Mouse (Mus musculus) kidney, embryonic 16.5 days (tissue): ENCODE data around the gene Uqcrq. TPM values are rescaled to one million over a fixed set of nuclear protein-coding genes. Genes with fewer than 3 reads are reported as not detected.
A peak's percentile ranks its signal among the peaks of the same experiment; 100 is the strongest.
"Not testable (repeated sequence)": the region's sequence is repeated elsewhere in the genome, so short reads cannot be mapped to it uniquely, and the experiment has no call there.

Experiments used
- ATAC-seq: fragments of 200-750 bp; cut with Nextera tagmentation; 2 replicates; pipeline ENCODE4 v1.8.0; 2017; ENCODE audit warnings: moderate TSS enrichment; ENCODE audit not compliant: low FRiP score, low TSS enrichment
- H3K27ac ChIP-seq: fragments of 300-500 bp; sonication (generic); 2 replicates; pipeline ENCODE4 v1.5.1; 2014; ENCODE audit warnings: low read length
- H3K27me3 ChIP-seq: fragments of 300-500 bp; sonication (generic); 2 replicates; pipeline ENCODE4 v1.6.1; 2014; ENCODE audit warnings: low read length, control low read depth, mixed read lengths; ENCODE audit not compliant: insufficient read depth
- H3K36me3 ChIP-seq: fragments of 300-500 bp; sonication (generic); 2 replicates; pipeline ENCODE4 v1.6.1; 2014; ENCODE audit warnings: low read length, control low read depth, mixed read lengths; ENCODE audit not compliant: insufficient read depth
- H3K4me1 ChIP-seq: fragments of 300-500 bp; sonication (generic); 2 replicates; pipeline ENCODE4 v1.6.1; 2014; ENCODE audit warnings: low read length, control low read depth, mixed read lengths; ENCODE audit not compliant: insufficient read depth
- H3K4me2 ChIP-seq: fragments of 300-500 bp; sonication (generic); replicated peaks from 2 replicates; pipeline ENCODE4 v1.6.1; 2014; ENCODE audit warnings: low read depth, low read length
- H3K4me3 ChIP-seq: fragments of 300-500 bp; sonication (generic); 2 replicates; pipeline ENCODE4 v1.5.1; 2014; ENCODE audit warnings: mild to moderate bottlenecking, low read length
- H3K9ac ChIP-seq: fragments of 300-500 bp; sonication (generic); replicated peaks from 2 replicates; pipeline ENCODE4 v1.6.1; 2014; ENCODE audit warnings: low read length
- H3K9me3 ChIP-seq: fragments of 300-500 bp; sonication (generic); 2 replicates; pipeline ENCODE4 v1.6.1; 2016; ENCODE audit warnings: low read length, control low read depth
- WGBS: fragments of 180-500 bp; shearing (Covaris S2); extraction: QIAGEN DNeasy Blood & Tissue Kit; methylation state at CpG from one replicate; pipeline ENCODE4 v1.1.7; 2014; 5-methylcytosine and 5-hydroxymethylcytosine counted together
- polyA plus RNA-seq: library from polyadenylated mRNA; unstranded; fragments of >200 nt; fragmentation: Nextera tagmentation; extraction: Ambion mirVana; gene quantifications from 2 replicates; pipeline ENCODE4 v1.2.1, GENCODE M21; 2015

Uqcrq gene
- polyA plus RNA-seq, 1 experiment from 2014 or later = 655 TPM

DNA sequence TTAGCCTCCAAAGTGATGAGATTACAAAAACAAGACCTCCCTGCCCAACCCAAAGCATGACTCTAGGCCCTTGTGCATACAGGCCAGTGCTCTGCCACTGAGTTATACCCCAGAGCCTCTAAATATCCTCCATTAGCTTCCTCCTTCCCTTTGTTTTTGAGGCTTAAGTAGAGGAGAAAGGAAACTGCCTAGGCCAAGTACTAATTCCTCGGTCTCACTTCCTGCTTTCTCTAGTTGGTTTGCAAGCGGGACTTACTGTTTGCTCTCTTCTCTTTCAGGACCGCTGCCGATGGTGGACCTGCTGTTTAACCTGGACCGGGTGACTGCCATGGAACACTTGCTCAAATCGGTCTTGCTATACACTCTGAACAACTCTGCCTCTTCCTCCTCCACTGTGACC is 5.7 kb upstream of the Uqcrq start:
- Histone ChIP-seq H3K4me3 (no peak overlapping the region), H3K27ac (no peak overlapping the region), H3K4me2 (no peak overlapping the region), H3K9ac (no peak overlapping the region), H3K27me3 (no peaks in the 10 kb centered on the region), H3K4me1 (no peaks in the 10 kb centered on the region), H3K9me3 (no peaks in the 10 kb centered on the region), H3K36me3 (no peaks in the 10 kb centered on the region)
- WGBS = 87% methylated on average over 6 of the region's 6 CpGs
- ATAC-seq = no peak

DNA sequence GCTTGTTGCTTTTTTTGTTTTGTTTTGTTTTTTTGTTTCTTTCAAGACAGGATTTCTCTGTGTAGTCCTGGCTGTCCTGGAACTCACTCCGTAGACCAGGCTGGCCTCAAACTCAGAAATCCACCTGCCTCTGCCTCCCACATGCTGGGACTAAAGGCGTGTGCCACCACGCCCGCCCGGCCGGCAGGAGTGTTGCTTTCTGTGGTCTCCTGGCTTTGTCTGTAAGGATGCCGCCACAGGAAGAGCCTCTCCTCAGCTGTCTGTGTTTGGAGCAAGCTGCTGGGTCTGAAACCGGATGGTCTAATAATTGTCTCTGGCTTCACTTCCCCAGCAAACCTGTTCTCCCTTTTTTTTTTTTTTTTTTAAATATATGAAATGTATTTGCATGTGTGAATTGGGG is 4.9 kb upstream of the Uqcrq start:
- WGBS = 83% methylated on average over 8 of the region's 8 CpGs
- H3K4me1 ChIP-seq = no peaks in the 10 kb centered on the region
- no peak for ATAC-seq
- no peak overlapping the region for H3K4me3 ChIP-seq
- H3K9ac ChIP-seq = no peak overlapping the region
- H3K9me3 ChIP-seq = no peaks in the 10 kb centered on the region
- H3K27me3 ChIP-seq = no peaks in the 10 kb centered on the region
- no peak overlapping the region for H3K27ac ChIP-seq
- no peak overlapping the region for H3K4me2 ChIP-seq
- H3K36me3 ChIP-seq = no peaks in the 10 kb centered on the region

DNA sequence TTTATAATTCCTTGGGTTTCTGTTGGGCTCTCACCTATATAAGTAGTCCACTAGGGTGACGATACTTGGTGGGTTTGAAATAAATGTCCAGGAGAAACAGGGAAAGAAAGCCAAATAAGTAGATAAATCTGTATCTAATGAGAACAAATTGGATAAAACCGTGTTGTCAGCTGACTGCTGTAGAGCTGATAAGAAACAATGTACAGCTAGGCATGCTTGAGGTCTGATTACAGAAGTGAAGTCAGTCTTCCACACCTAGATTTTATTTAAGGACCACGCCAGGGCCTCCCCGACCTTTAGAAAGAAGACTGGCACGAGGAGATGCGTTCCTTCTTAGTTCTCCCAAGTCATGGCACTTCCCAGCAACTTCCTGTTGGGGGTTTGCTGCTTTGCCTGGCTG is 2.4 kb upstream of the Uqcrq start:
- WGBS = 57% methylated on average over 6 of the region's 6 CpGs
- Histone ChIP-seq H3K27me3 (no peaks in the 10 kb centered on the region), H3K27ac (no peak overlapping the region), H3K9ac (no peak overlapping the region), H3K9me3 (no peaks in the 10 kb centered on the region), H3K36me3 (peaks cover 8% of the 10 kb centered on the region; the same call in 1 of the 2 replicates), H3K4me2 (no peak overlapping the region), H3K4me3 (no peak overlapping the region), H3K4me1 (peaks cover 8% of the 10 kb centered on the region)
- ATAC-seq = no peak

DNA sequence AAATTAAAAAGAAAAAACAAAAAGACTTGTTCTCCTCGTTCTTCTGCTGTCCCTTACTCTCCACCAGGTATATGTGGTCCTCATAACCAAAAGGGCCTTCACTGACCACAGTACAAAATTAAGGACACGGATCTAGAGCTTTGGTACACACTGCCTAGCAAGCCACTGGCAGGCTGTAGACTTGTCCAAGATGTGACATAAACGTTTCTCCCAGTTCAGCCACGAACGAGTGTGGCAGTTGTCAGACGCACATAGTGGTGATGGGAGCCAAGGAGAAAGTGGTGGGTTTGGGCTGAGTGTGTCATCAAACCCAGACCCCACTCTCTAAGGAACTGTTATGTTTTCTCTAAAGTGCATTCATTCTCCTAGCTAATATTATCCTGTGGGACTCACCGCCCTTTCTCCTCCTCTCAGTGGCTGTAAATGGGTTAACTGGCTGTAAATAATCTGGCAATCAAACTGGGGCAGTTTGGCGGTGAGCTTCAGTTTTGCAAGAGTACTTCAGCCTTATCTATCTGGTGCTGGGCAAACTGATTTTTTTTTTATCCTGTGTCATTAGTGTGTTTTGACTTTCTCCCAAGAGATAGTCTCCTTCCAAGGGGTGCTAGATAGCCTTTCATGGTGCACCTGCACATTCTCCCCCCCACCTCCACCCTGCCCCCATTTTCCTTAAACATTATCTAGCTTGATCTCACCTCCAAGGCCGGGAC is 871 bp upstream of the Uqcrq start:
- ATAC-seq = peak; percentile 67
- peak overlapping the region; percentile 58 for H3K9ac ChIP-seq
- WGBS = 11% methylated on average over 9 of the region's 9 CpGs
- peaks cover 8% of the 10 kb centered on the region for H3K4me1 ChIP-seq
- peak overlapping the region; percentile 92 for H3K4me3 ChIP-seq
- peaks cover 8% of the 10 kb centered on the region; the same call in 1 of the 2 replicates for H3K36me3 ChIP-seq
- H3K27me3 ChIP-seq = no peaks in the 10 kb centered on the region
- H3K27ac ChIP-seq = peak overlapping the region; percentile 56
- H3K4me2 ChIP-seq = peak overlapping the region; percentile 60
- H3K9me3 ChIP-seq = no peaks in the 10 kb centered on the region

DNA sequence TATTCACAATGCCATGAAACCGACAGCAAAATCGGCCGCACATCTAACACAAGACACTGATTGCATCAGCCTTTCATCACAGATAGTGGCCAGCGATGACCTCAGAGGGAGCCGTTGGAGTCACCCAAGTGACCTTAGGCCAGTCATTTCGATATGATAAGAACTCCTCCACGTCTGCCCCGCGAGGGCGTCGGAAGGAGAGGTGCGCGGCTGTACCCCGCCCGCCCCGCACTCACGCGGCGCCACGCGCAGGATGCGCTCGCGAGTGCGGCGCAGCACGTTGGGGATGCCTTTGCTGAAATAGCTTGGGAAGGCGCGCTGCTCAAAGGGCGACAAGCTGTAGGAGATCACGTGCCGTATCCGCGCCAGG is 346 bp downstream of the Uqcrq start:
- H3K27ac ChIP-seq = peak overlapping the region; percentile 56
- H3K4me2 ChIP-seq = peak overlapping the region; percentile 85
- H3K4me1 ChIP-seq = peaks cover 8% of the 10 kb centered on the region
- peaks cover 8% of the 10 kb centered on the region; the same call in 1 of the 2 replicates for H3K36me3 ChIP-seq
- no peak for ATAC-seq
- no peaks in the 10 kb centered on the region for H3K27me3 ChIP-seq
- H3K4me3 ChIP-seq = peak overlapping the region; percentile 92
- WGBS = under 1% methylated on average over 34 of the region's 34 CpGs
- H3K9ac ChIP-seq = peak overlapping the region; percentile 88
- H3K9me3 ChIP-seq = no peaks in the 10 kb centered on the region

DNA sequence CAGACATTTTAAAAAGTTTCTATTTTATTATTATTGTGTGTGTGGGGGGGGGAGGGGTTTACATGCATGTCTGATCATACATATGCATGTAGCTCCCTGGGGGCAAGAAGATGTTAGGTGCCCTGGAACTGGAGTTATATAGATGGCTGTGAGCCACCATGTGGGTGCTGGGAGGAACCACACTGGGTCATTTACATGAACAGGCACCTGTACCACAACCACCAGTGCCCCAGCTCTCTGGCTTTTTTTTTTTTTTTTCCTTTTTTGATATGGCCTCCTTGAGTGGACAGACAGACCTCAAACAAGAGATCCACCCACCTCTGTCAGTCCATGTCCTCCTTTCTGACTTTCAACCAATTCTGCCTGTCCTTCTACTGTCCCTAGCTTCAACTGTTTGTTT is 1.4 kb downstream of the Uqcrq start:
- ATAC-seq = no peak

DNA sequence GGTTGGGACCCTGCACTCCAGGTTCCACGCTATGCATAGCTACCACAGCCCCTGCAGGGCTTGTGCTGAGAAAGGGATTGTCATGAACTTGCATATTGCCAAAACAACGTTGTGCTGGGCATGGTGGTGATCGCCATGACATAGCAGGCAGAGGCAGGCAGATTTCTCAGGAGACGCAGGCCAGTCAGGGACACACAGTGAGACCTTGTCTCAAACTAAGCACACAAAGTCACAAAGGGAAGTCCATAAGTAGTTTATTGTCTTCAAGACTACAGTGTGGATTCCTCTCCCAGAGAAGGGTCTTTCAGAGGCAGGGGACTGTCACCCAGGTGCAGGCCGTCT is 1.9 kb downstream of the Uqcrq start:
- Histone ChIP-seq H3K9ac (no peak overlapping the region), H3K9me3 (no peaks in the 10 kb centered on the region), H3K4me1 (peaks cover 8% of the 10 kb centered on the region), H3K36me3 (peaks cover 8% of the 10 kb centered on the region; the same call in 1 of the 2 replicates), H3K4me2 (no peak overlapping the region), H3K27me3 (no peaks in the 10 kb centered on the region), H3K4me3 (no peak overlapping the region), H3K27ac (no peak overlapping the region)
- no peak for ATAC-seq
- WGBS = 96% methylated on average over 5 of the region's 5 CpGs

More for the DNA sequence above, 1.4 kb downstream of the Uqcrq start:
- H3K27ac ChIP-seq = no peak overlapping the region
- H3K4me2 ChIP-seq = peak overlapping the region; percentile 85
- no peaks in the 10 kb centered on the region for H3K9me3 ChIP-seq
- H3K27me3 ChIP-seq = no peaks in the 10 kb centered on the region
- peak overlapping the region; percentile 92; the same call in 1 of the 2 replicates for H3K4me3 ChIP-seq
- peaks cover 8% of the 10 kb centered on the region for H3K4me1 ChIP-seq
- H3K36me3 ChIP-seq = peaks cover 8% of the 10 kb centered on the region; the same call in 1 of the 2 replicates
- H3K9ac ChIP-seq = peak overlapping the region; percentile 88; the same call in 1 of the 2 replicates

DNA sequence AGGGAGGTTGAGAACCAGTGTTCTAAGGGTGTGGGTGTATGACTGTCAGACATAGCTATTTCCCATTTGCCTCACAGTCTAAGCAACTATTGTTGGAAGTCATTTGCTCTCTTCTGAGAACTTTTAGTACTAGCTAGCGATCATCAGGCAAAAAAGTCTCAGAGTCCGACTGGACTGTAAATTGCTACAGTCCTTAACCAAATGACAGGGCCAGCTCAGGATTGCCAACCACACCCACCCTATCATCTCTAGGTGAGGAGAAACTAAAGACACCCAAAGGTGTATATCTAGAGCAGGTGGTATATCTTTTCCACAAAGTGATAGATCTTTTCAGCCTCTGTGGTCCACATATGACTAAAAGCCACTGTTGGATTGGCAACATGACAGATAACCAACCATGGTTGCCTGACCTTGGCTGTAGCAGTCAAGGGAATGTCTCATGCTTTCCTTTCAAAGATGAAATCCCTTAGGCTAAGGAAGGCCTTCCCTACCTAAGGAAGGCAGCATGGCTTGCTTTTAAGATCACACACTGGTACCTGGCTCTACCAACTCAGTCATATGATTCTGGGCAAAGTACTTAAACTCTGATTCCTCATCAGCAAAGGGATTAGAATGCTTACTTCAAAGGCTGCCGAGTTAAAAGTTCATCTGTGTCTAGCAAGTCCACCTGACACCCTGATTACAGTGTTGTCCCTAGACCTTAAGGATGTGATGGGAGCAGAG is 2.5 kb downstream of the Uqcrq start:
- ATAC-seq = no peak
- Histone ChIP-seq H3K9ac (no peak overlapping the region), H3K4me1 (peaks cover 8% of the 10 kb centered on the region), H3K27ac (no peak overlapping the region), H3K4me2 (no peak overlapping the region), H3K36me3 (peaks cover 8% of the 10 kb centered on the region; the same call in 1 of the 2 replicates), H3K9me3 (no peaks in the 10 kb centered on the region), H3K4me3 (no peak overlapping the region), H3K27me3 (no peaks in the 10 kb centered on the region)
- 90% methylated on average over 3 of the region's 3 CpGs for WGBS

DNA sequence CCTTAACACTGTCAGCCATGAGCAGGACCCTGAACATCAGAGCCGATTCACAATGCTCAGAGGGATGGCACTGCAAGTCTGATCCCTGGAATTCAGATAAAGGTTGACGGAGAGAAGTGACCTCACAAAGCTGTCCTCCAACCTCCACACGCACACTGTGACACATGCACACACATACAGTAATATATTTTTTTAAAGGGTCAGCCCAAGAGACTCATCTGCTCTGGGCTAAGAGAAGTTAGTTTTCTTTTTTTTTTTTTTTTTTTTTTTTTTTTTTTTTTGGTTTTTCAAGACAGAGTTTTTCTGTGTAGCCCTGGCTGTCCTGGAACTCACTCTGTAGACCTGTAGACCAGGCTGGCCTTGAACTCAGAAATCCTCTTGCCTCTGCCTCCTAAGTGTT is 3.7 kb downstream of the Uqcrq start:
- H3K36me3 ChIP-seq, H3K27ac ChIP-seq, H3K4me3 ChIP-seq, H3K4me2 ChIP-seq, ATAC-seq, H3K4me1 ChIP-seq, H3K9me3 ChIP-seq, H3K9ac ChIP-seq, H3K27me3 ChIP-seq: not testable (repeated sequence)
- 83% methylated on average over 3 of the region's 3 CpGs for WGBS

DNA sequence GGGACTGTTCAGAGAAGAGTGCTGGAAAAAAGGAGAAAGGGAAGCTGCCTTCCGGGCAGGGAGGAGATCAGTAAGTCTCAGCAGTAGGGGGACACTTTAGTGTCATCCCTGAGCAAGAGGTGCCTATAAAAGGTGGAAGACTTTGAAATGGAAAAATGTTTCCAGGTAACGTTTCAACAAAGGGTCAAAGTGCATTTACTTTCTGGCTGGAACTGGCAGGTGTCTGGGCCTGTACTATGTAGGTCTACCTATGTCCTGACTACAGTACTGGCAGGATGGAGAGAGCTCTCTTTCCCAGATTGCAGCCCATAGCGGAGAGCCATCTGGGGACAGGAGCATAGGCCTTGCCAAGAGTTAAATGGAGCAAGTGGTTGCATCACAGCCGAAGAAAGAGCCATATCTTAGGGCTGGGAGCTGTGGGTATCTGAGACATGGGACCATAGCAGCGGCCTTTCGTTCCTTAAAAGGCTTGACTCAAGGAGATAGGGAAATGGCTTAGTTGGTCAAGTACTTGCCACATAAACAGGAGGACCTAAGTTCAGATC is 4.8 kb downstream of the Uqcrq start:
- 82% methylated on average over 6 of the region's 6 CpGs for WGBS
- Histone ChIP-seq H3K9ac (no peak overlapping the region), H3K9me3 (no peaks in the 10 kb centered on the region), H3K4me1 (peaks cover 8% of the 10 kb centered on the region), H3K27ac (no peak overlapping the region), H3K27me3 (no peaks in the 10 kb centered on the region), H3K36me3 (peaks cover 8% of the 10 kb centered on the region; the same call in 1 of the 2 replicates), H3K4me2 (no peak overlapping the region), H3K4me3 (no peak overlapping the region)
- ATAC-seq = no peak
